ENCODE assay signal across 14 mouse cellular contexts in genomic region chr10:89856286-89856685, GRCm38 (mm10). TPM values are rescaled to one million over a fixed set of nuclear protein-coding genes. Genes with fewer than 3 reads are reported as not detected.
A peak's percentile ranks its signal among the peaks of the same experiment; 100 is the strongest.
DNase-seq lines count a peak whose midpoint lies in the region; ATAC-seq and TF ChIP-seq lines count a peak whose summit lies in the region.
"Had no signal": no experiment of that assay in that cellular context is flagged by ENCODE, and none has a peak within 500 bp of the region (broad histone marks: within the 10 kb centered on the region; RNA-seq: fewer than 3 reads in every experiment).

No protein-coding gene starts in this region.

- 83% methylated on average over 7 of the region's 7 CpGs for WGBS in liver, postnatal 0 days (ENCODE audit: insufficient replicate concordance)

- DNase-seq in heart, postnatal 10 days = peak; percentile 18 to 19
- DNase-seq in heart, adult 8-10 months (ENCODE audit: low spot score) = no peak
- DNase-seq in cerebellum, adult 18-20 months = peak; percentile 72 to 81
- peak; percentile 47 to 69 for DNase-seq in layer of hippocampus, adult 2 months (ENCODE audit: low spot score in 2 of 2)
- peak; percentile 32 for DNase-seq in right cerebral cortex, postnatal 25 days
- no peak for DNase-seq in retina, postnatal 1 day
- no peak for DNase-seq in liver, postnatal 0 days
- DNase-seq: gastrocnemius, postnatal 25 days; heart, postnatal 4 days; kidney, postnatal 4 days; liver, embryonic 13.5 days had no signal

- no peak overlapping the region for H3K4me3 ChIP-seq in layer of hippocampus, adult 2 months
- no peak overlapping the region for H3K4me3 ChIP-seq in liver, postnatal 0 days (ENCODE audit: low read depth, low read length)
- H3K4me3 ChIP-seq: liver, embryonic 13.5 days; stomach, embryonic 15.5 days had no signal

- H3K4me2 ChIP-seq in liver, postnatal 0 days (ENCODE audit: low read depth, low read length) = no peak overlapping the region
- H3K4me2 ChIP-seq: liver, embryonic 13.5 days; stomach, embryonic 15.5 days had no signal

- intact Hi-C loops in heart, postnatal 10 days (cut with DNase I) = no loop called here

- H3K27ac ChIP-seq in layer of hippocampus, adult 2 months = no peak overlapping the region
- no peak overlapping the region for H3K27ac ChIP-seq in liver, postnatal 0 days (ENCODE audit: low read depth)
- H3K27ac ChIP-seq: liver, embryonic 13.5 days; stomach, embryonic 15.5 days had no signal

- no peaks in the 10 kb centered on the region for H3K27me3 ChIP-seq in liver, postnatal 0 days (ENCODE audit: insufficient read depth, low read length)
- H3K27me3 ChIP-seq: liver, embryonic 13.5 days; stomach, embryonic 15.5 days had no signal

- no peaks in the 10 kb centered on the region for H3K9me3 ChIP-seq in liver, postnatal 0 days (ENCODE audit: low read length)
- H3K9me3 ChIP-seq: liver, embryonic 13.5 days; stomach, embryonic 15.5 days had no signal

- H3K4me1 ChIP-seq in liver, postnatal 0 days (ENCODE audit: insufficient read depth) = no peaks in the 10 kb centered on the region
- H3K4me1 ChIP-seq: liver, embryonic 13.5 days; stomach, embryonic 15.5 days had no signal

- ATAC-seq in megakaryocyte, adult 5-6 weeks (ENCODE audit: poor library complexity, severe bottlenecking) = no peak
- ATAC-seq in liver, postnatal 0 days = no peak
- ATAC-seq: CD4-positive, CD25-positive, alpha-beta regulatory T cell, adult 4 months had no signal

- no peaks in the 10 kb centered on the region for H3K36me3 ChIP-seq in liver, postnatal 0 days (replicated peaks; ENCODE audit: insufficient read depth, low read length)
- H3K36me3 ChIP-seq: liver, embryonic 13.5 days; stomach, embryonic 15.5 days had no signal

- no peak for TF ChIP-seq EP300 in liver, postnatal 0 days (IDR thresholded peaks at IDR 0.05; ENCODE audit: low read depth)

- no peak overlapping the region for H3K9ac ChIP-seq in liver, postnatal 0 days (replicated peaks)
- H3K9ac ChIP-seq: liver, embryonic 13.5 days; stomach, embryonic 15.5 days had no signal

- no peak for TF ChIP-seq CTCF in layer of hippocampus, adult 2 months (conservative IDR thresholded peaks at IDR 0.05)
- no peak for TF ChIP-seq CTCF in liver, postnatal 0 days (IDR thresholded peaks at IDR 0.05; ENCODE audit: low read depth)

RNA-seq across cellular contexts. Expression of gene Anks1b, which starts 17.0 kb away (rescaled TPM):
- total RNA-seq in heart, postnatal 10 days (2021) = under 1 TPM; 0.19 to 0.25 TPM
- 1 to 10 TPM in 1 of 4 experiments, under 1 TPM in 3; 0.37 to 2.1 (median 0.71) TPM for total RNA-seq in heart, adult 8-10 months (2022)
- 100 to 1,000 TPM; 540 to 541 TPM for total RNA-seq in layer of hippocampus, adult 2 months (2021)
- total RNA-seq in megakaryocyte, adult 5-6 weeks (2015) = not detected in 2 replicates
- total RNA-seq in megakaryocyte, adult 5-6 weeks (2017) = not detected in 2 replicates
- polyA plus RNA-seq in liver, postnatal 0 days (2015; fragmentation: Nextera tagmentation; extraction: Ambion mirVana) = 0.04 TPM in 1 of 2 replicates, not detected in the other
- polyA plus RNA-seq: CD4-positive, CD25-positive, alpha-beta regulatory T cell, adult 4 months had no signal

Comparison
In these comparisons a context has a peak if more than half of its experiments do, and no peak if none do; other contexts are left out.
1. DNase-seq: peak in heart, postnatal 10 days (2 of 2), cerebellum, adult 18-20 months (2 of 2), layer of hippocampus, adult 2 months (2 of 2) and right cerebral cortex, postnatal 25 days (single experiment); none in heart, adult 8-10 months (single experiment), retina, postnatal 1 day (single experiment) and liver, postnatal 0 days (single experiment).
2. RNA of gene Anks1b, which starts 17.0 kb away (total RNA-seq): 540 to 541 TPM in layer of hippocampus, adult 2 months; 0.37 to 2.1 TPM in heart, adult 8-10 months, 0.19 to 0.25 TPM in heart, postnatal 10 days and not detected in megakaryocyte, adult 5-6 weeks; every median in the first group is over 100 times any median in the second.